Mouse (Mus musculus) embryonic facial prominence, embryonic 15.5 days (tissue): Measurements from ENCODE around the gene Cntrl. TPM values are rescaled to one million over a fixed set of nuclear protein-coding genes. Genes with fewer than 3 reads are reported as not detected.

Experiments
- ATAC-seq: fragments of 200-750 bp; cut with Nextera tagmentation; 2 replicates; pipeline ENCODE4 v1.8.0; 2017; ENCODE audit warnings: low read depth, moderate TSS enrichment; ENCODE audit not compliant: insufficient number of reproducible peaks, low FRiP score, low TSS enrichment
- H3K27ac ChIP-seq: fragments of 300-500 bp; sonication (generic); replicated peaks from 2 replicates; pipeline ENCODE4 v1.5.1; 2015; ENCODE audit warnings: mild to moderate bottlenecking, inconsistent platforms
- H3K27me3 ChIP-seq: fragments of 300-500 bp; sonication (generic); 2 replicates; pipeline ENCODE4 v1.6.1; 2015; ENCODE audit warnings: inconsistent platforms
- H3K36me3 ChIP-seq: fragments of 300-500 bp; sonication (generic); 2 replicates; pipeline ENCODE4 v1.6.1; 2015; ENCODE audit warnings: mild to moderate bottlenecking, inconsistent platforms
- H3K4me1 ChIP-seq: fragments of 300-500 bp; sonication (generic); 2 replicates; pipeline ENCODE4 v1.6.1; 2015; ENCODE audit warnings: inconsistent platforms
- H3K4me2 ChIP-seq: fragments of 300-500 bp; sonication (generic); replicated peaks from 2 replicates; pipeline ENCODE4 v1.6.1; 2015; ENCODE audit warnings: mild to moderate bottlenecking, inconsistent platforms
- H3K4me3 ChIP-seq: fragments of 300-500 bp; sonication (generic); replicated peaks from 2 replicates; pipeline ENCODE4 v1.5.1; 2015; ENCODE audit warnings: mild to moderate bottlenecking, inconsistent platforms
- H3K9ac ChIP-seq: fragments of 300-500 bp; sonication (generic); 2 replicates; pipeline ENCODE4 v1.6.1; 2015; ENCODE audit warnings: inconsistent platforms
- H3K9me3 ChIP-seq: fragments of 300-500 bp; sonication (generic); replicated peaks from 2 replicates; pipeline ENCODE4 v1.6.1; 2016; ENCODE audit warnings: inconsistent platforms
- WGBS: fragments of 180-500 bp; shearing (Covaris S2); methylation state at CpG from one replicate; pipeline ENCODE4 v1.1.7; 2015; 5-methylcytosine and 5-hydroxymethylcytosine counted together
- polyA plus RNA-seq: library from polyadenylated mRNA; unstranded; fragments of >200 nt; fragmentation: Nextera tagmentation; extraction: Ambion mirVana; gene quantifications from 2 replicates; pipeline ENCODE4 v1.2.1, GENCODE M21; 2015

The Cntrl gene
- polyA plus RNA-seq, 1 experiment from 2014 or later, result 23.3 TPM

DNA sequence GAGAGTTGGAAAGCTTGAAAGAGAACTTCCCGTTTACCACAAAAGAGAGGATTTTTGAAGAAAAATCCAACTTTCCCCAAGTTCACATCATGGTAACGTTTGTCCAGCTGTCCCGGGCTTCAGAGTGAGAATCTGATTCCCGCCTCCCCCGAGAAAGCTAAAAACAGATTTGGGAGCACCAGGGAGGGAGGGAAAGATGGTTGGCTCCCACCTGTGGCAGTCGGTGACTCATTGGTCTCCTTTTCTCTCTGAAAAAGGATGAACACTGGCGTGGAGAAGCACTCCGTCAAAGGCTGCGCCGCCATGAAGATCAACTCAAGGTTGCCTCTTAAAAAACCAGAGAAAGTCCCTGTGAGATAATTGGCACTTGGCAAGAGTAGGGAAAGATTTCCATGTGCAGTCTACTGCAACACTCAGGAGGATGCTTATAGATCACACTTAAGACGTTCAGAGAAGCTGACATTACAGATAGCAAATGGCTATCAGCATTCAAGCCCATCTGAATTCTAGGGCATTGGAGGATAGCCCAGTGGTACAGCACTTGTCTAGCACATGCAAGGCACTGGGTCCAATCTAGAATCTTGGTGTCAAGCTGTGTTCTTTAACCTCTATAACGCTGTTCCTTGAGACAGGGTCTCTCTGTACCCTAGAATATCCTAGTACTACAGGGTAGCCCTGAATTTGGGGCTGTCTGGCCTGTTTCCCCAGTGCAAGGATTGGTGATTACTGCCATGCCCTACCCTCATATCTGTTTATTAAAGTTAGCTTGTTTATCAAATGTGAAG is 66.2 kb downstream of the Cntrl start:
- Histone ChIP-seq H3K4me2 (no peak overlapping the region), H3K27ac (no peak overlapping the region), H3K36me3 (peaks cover 85% of the 10 kb centered on the region), H3K9ac (no peak overlapping the region), H3K9me3 (no peaks in the 10 kb centered on the region), H3K4me3 (no peak overlapping the region), H3K27me3 (no peaks in the 10 kb centered on the region), H3K4me1 (peaks cover 4% of the 10 kb centered on the region; the same call in 1 of the 2 replicates)
- WGBS, result 89% methylated on average over 12 of the region's 12 CpGs
- no peak for ATAC-seq

DNA sequence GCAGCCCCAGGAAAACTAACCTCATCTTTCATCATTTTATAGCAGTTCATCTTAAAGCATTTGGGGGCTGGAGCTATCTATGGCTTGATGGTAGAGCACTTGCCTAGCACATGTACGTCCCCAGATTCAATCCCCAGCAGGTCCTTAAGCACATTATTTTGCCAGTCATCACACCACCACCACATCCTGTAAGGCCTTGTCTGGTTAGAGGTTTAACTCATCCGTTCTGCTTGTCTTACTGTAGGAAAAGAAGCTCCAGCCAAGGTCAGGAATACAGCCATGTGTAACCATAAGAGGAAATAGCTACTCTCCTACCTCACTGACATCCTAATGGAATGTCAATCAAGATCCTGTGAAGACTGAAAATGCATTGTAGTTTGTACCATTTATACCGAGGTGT is 68.9 kb downstream of the Cntrl start:
- Histone ChIP-seq H3K4me2 (no peak overlapping the region), H3K4me1 (peaks cover 4% of the 10 kb centered on the region; the same call in 1 of the 2 replicates), H3K27ac (no peak overlapping the region), H3K27me3 (no peaks in the 10 kb centered on the region), H3K9ac (no peak overlapping the region), H3K36me3 (peaks cover 79% of the 10 kb centered on the region), H3K4me3 (no peak overlapping the region), H3K9me3 (no peaks in the 10 kb centered on the region)
- WGBS, result 80% methylated on average over 3 of the region's 3 CpGs
- ATAC-seq, result no peak

DNA sequence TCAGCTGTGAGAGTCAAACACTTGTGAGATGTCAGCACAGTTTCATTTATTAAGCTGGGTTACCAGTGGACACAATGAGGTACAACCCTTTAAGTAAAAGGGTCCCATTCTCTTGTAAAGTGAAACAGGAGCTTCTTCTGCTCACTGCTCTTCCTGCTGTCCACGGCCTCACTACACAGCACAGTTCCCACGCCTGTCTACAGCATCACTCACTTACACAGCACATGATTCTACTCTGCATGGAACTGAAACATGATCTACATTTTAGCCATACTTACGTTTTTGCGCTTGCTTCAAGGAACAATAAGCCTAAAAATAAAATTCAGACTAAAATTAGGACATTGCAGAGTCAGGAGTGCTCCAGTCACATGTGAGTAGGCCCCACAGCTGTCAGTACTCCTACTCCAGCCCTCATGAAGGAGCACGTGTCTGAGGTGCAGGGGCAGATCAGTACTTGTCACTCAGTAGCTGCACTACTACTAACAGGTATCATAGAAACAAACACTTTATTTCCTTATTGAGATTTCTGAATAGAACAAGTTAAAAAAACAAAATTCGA is 73.9 kb downstream of the Cntrl start:
- H3K9me3 ChIP-seq, result no peaks in the 10 kb centered on the region
- peak; percentile 39; the same call in 1 of the 2 replicates for ATAC-seq
- H3K27ac ChIP-seq, result no peak overlapping the region

DNA sequence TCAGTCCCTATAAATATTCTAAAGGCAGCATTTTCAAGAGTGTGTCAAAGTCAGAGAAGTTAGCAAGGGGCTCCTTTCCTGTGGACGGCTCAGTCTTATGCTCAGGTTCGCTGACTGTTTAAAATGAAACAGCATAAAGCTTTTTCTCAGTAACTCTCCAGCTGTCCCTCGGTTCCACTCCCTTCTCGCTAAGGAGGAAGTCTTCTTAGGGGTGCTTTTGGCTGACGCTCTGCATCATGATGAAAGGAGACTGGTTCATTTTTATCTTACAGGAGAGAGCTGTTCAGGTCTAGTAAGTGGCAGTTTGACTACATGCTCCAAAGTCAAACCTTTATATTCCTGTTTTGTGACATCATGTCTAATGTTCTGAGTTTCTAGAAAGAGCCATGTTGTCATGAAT is 79.6 kb downstream of the Cntrl start:
- peaks cover 30% of the 10 kb centered on the region for H3K36me3 ChIP-seq
- no peak overlapping the region for H3K27ac ChIP-seq
- no peak overlapping the region for H3K4me2 ChIP-seq
- WGBS, result 85% methylated on average over 5 of the region's 5 CpGs
- no peak overlapping the region for H3K9ac ChIP-seq
- no peaks in the 10 kb centered on the region for H3K27me3 ChIP-seq
- H3K9me3 ChIP-seq, result no peaks in the 10 kb centered on the region
- H3K4me1 ChIP-seq, result no peaks in the 10 kb centered on the region
- no peak for ATAC-seq
- no peak overlapping the region for H3K4me3 ChIP-seq

More for the DNA sequence above, 73.9 kb downstream of the Cntrl start:
- H3K4me3 ChIP-seq, result no peak overlapping the region
- no peak overlapping the region for H3K4me2 ChIP-seq
- H3K36me3 ChIP-seq, result peaks cover 53% of the 10 kb centered on the region
- no peaks in the 10 kb centered on the region for H3K27me3 ChIP-seq
- no peak overlapping the region for H3K9ac ChIP-seq
- no peaks in the 10 kb centered on the region for H3K4me1 ChIP-seq
- WGBS, result 74% methylated on average over 6 of the region's 6 CpGs

DNA sequence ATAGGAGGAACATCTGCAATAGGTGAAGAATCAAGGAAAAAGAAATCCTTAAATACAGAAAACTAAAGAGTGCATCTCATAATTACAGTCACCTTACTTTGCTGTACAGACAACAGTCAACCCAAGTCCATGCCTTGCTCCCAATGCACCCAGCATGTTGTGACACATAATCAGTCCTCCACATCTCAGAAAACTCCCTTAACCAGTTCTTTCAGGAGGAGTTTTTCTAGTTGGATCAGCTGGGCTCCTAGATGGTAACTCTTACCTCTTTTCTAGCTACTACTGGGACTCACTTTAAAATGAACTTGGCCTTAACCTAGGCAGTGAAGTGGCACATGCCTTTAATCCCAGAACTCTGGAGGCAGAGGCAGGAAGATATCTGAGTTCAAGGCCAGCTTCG is 84.7 kb downstream of the Cntrl start:
- Histone ChIP-seq H3K27ac (no peak overlapping the region), H3K9ac (no peak overlapping the region), H3K4me2 (no peak overlapping the region), H3K9me3 (no peaks in the 10 kb centered on the region), H3K27me3 (no peaks in the 10 kb centered on the region), H3K4me1 (peaks cover 2% of the 10 kb centered on the region; the same call in 1 of the 2 replicates), H3K4me3 (no peak overlapping the region), H3K36me3 (peaks cover 15% of the 10 kb centered on the region)
- ATAC-seq, result no peak
- WGBS, result 78% methylated on average over 1 of the region's 1 CpGs

DNA sequence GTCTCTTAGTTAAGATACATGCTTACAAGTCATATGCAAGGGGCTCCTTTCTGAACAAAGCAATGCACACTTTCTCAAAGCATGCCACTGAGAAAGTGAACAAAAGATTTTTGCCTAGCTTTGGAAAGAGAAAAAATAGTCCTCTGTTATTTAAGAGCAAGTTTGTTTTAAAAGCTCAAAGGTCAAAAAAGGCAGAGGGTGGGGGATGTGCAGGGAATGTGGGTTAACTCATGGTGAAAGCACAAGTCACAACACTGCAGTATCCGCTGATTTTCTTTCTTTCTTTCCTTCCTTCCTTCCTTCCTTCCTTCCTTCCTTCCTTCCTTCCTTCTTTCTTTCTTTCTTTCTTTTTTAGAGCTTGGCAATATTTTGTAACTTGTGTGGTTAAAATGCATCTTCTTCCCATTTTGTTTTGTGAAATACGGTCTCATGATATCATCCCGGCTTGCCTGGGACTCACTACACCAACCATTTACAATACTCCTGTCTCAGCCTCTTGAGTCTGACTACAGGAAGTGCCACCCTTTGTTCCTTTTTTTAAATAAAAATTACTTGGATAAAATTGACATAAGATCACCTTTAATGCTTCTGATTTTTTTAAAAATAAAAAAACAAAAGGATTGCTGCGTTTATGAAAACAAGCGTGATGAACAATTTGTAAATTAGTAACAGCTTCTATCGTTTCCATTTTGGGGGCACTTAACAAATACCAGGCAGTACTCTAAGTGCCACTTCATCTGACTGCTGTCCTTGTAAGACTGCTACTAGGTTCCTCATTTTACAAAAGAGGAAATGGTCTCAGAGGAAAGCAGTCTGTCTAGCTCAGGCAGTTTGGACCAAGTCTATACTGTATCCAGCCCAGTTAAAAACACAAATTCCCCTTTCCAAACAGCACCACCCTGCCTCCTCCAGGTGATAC is 86.6 kb downstream of the Cntrl start:
- H3K9ac ChIP-seq, result no peak overlapping the region
- 68% methylated on average over 6 of the region's 6 CpGs for WGBS
- H3K4me3 ChIP-seq, result no peak overlapping the region
- no peaks in the 10 kb centered on the region for H3K9me3 ChIP-seq
- H3K36me3 ChIP-seq, result no peaks in the 10 kb centered on the region
- H3K27ac ChIP-seq, result no peak overlapping the region
- ATAC-seq, result no peak
- peaks cover 2% of the 10 kb centered on the region; the same call in 1 of the 2 replicates for H3K4me1 ChIP-seq
- no peak overlapping the region for H3K4me2 ChIP-seq
- H3K27me3 ChIP-seq, result no peaks in the 10 kb centered on the region

DNA sequence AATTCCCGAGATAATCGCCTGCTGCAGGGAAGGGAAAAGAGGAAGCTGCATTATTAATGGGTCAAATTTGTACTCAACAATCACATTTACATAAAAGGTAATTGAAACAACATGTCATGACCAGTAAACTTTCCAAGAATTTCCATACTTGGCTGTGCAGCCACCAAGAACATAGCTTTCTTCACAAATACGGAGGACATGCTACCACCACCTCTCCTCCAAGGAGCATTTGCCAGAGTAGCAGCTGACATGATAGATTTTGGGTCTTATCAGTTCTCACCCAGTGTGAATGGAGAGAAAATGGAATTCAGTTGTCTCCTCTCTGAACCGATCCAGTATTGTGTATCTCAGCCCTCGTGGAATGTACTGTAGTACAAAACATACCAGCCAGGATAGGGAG is 90.2 kb downstream of the Cntrl start:
- WGBS, result 5% methylated on average over 5 of the region's 5 CpGs
- Histone ChIP-seq H3K27ac (peak overlapping the region; percentile 98), H3K4me2 (peak overlapping the region; percentile 69), H3K27me3 (no peaks in the 10 kb centered on the region), H3K36me3 (no peaks in the 10 kb centered on the region), H3K9ac (peak overlapping the region; percentile 92), H3K9me3 (no peaks in the 10 kb centered on the region), H3K4me1 (peaks cover 2% of the 10 kb centered on the region; the same call in 1 of the 2 replicates), H3K4me3 (peak overlapping the region; percentile 81)
- ATAC-seq, result no peak

DNA sequence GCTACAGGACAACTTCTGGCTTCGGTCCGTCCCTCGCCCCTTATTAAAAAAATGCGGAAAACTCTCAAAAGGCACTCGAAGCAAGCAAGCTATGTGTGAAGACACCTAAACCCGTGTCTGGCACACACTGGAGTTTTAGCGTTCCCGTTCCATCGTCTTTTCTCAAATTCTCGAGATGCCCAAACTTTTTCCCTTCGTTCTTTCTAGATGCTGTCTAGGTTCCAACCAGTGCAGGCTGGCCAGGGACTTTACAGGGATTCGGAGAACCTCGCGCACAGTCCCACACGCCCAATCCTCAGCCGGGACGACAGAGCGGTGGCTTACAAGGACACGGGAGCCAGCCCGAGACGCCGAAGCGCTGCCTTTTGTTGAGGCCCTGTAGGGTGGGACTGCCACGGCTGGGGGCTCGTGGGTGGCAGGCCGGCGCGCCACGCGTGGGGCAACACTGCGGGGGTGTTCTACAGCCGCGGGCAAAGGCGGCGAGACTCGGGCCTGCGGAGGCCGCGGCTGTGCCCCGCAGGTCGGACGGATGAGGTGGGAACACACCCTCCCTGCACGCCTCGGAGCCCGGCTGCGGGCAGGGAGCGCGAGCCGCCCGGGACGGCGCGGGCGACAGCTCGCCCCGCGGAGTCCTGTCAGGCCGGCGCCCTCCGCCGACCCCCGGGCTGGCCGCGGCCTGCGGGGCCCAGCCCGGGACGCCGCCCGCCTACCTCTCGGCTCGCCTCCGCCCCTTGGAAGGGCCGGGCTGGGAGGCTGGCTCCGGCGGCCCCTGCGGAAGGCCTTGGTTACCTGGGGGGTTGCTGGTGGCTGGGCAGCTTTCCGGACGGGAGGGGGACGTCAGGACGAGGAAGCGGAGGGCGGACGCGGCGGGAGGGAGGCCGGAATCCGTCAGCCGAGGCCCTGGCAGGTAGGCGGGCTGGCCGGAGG is 90.9 kb downstream of the Cntrl start:
- H3K4me3 ChIP-seq, result peak overlapping the region; percentile 81
- peak overlapping the region; percentile 98 for H3K27ac ChIP-seq
- H3K9ac ChIP-seq, result peak overlapping the region; percentile 92
- no peaks in the 10 kb centered on the region for H3K36me3 ChIP-seq
- H3K27me3 ChIP-seq, result no peaks in the 10 kb centered on the region
- WGBS, result under 1% methylated on average over 66 of the region's 90 CpGs
- no peaks in the 10 kb centered on the region for H3K9me3 ChIP-seq
- peak; percentile 81 for ATAC-seq
- H3K4me1 ChIP-seq, result peaks cover 2% of the 10 kb centered on the region; the same call in 1 of the 2 replicates
- H3K4me2 ChIP-seq, result peak overlapping the region; percentile 69

DNA sequence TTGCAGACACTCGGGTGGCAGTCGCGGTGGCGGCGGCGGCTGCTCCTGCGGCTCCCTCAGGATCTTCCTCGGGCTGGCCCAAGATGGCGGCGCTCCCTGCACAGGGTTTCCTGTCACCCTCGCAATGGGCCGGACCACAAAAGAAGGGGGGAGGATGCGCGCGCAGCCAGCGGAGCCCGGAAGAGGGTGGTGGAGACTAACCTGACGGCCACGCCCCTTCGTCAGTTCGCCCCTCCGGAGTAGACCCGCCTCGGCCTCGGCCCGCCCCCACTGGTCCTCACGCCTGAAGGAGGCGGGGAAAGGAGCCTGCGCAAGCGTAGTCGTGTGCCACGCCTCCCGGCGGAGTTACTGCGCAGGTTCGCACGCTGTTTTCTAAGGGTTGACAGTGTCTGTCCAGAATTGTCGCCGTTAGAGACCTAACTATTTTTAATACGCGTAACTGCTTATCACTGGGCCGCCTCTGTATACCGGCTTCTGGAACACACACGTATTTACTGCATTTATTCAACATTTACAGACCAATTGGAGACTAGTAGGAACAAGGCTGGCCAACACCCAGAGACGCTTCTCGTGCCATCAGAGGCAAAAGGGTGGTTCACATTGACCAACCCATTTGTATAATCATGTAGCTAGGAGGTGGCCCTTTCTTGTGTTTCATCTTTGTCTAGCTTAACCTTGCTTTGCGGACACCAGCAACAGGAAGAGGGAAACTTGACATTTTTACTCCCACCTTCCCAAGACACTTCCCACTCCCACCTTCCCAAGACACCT is 91.8 kb downstream of the Cntrl start, which contains the start of gene Rab14:
Gene Rab14 (minus strand): TSS at position 223 of the 771 bp plus-strand sequence.
- no peaks in the 10 kb centered on the region for H3K36me3 ChIP-seq
- H3K9me3 ChIP-seq, result no peaks in the 10 kb centered on the region
- H3K4me2 ChIP-seq, result peak within 1 kb of the TSS; percentile 77
- H3K27ac ChIP-seq, result peak within 1 kb of the TSS; percentile 98
- H3K27me3 ChIP-seq, result no peaks in the 10 kb centered on the region
- H3K4me3 ChIP-seq, result peak within 1 kb of the TSS; percentile 81
- H3K9ac ChIP-seq, result peak within 1 kb of the TSS; percentile 92
- peak; percentile 98 for ATAC-seq
- peaks cover 2% of the 10 kb centered on the region; the same call in 1 of the 2 replicates for H3K4me1 ChIP-seq
- under 1% methylated on average over 47 of the region's 47 CpGs for WGBS

DNA sequence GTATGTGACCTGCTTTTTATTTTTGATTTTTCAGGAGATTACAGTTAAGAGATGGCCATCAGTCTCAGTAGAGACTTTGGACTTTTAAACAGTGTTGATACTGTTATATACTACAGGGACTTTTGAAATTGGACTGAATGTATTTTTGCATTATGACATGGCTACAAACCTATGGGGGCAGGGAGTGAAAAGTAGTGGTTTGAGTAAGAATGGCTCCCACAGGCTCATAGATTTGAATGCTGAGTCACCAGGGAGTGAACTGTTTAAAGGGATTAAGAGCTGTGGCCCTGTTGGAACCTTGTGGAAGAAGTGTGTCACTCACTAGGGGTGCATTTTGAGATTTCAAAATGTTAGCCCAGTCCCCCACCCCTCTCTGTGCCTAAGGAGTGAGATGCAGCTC is 94.4 kb downstream of the Cntrl start:
- Histone ChIP-seq H3K4me3 (no peak overlapping the region), H3K4me2 (no peak overlapping the region), H3K36me3 (no peaks in the 10 kb centered on the region), H3K9ac (no peak overlapping the region), H3K27ac (no peak overlapping the region), H3K4me1 (no peaks in the 10 kb centered on the region; the same call in 1 of the 2 replicates), H3K27me3 (no peaks in the 10 kb centered on the region), H3K9me3 (no peaks in the 10 kb centered on the region)
- no peak for ATAC-seq
